Mouse (Mus musculus) ES-Bruce4 (cell line): ENCODE data around the gene Olfr1098. TPM values are rescaled to one million over a fixed set of nuclear protein-coding genes. Genes with fewer than 3 reads are reported as not detected.

Experiments used
- H3K27ac ChIP-seq: 2 replicates; pipeline ENCODE4 v1.5.1; 2012; ENCODE audit warnings: low read length, inconsistent platforms; ENCODE audit not compliant: insufficient read depth
- H3K27me3 ChIP-seq: 2 replicates; pipeline ENCODE4 v1.6.1; 2012; ENCODE audit warnings: mild to moderate bottlenecking, low read length, inconsistent platforms; ENCODE audit not compliant: control insufficient read depth, poor library complexity, insufficient read depth, severe bottlenecking
- H3K36me3 ChIP-seq: 2 replicates; pipeline ENCODE4 v1.6.1; 2012; ENCODE audit warnings: inconsistent platforms, mild to moderate bottlenecking, low read length, moderate library complexity; ENCODE audit not compliant: control insufficient read depth, poor library complexity, insufficient read depth, severe bottlenecking
- H3K4me1 ChIP-seq: one replicate; pipeline ENCODE4 v1.8.1; 2011; ENCODE audit warnings: low read length; ENCODE audit not compliant: control insufficient read depth, insufficient read depth
- H3K4me3 ChIP-seq: 2 replicates; pipeline ENCODE4 v1.5.1; 2011; ENCODE audit warnings: low read depth, mild to moderate bottlenecking, low read length
- H3K9ac ChIP-seq: 2 replicates; pipeline ENCODE4 v1.6.1; 2012; ENCODE audit warnings: low read depth, mild to moderate bottlenecking, inconsistent platforms; ENCODE audit not compliant: poor library complexity, severe bottlenecking
- H3K9me3 ChIP-seq: replicated peaks from 2 replicates; pipeline ENCODE4 v1.6.1; 2012; ENCODE audit warnings: mild to moderate bottlenecking, low read length, inconsistent platforms; ENCODE audit not compliant: control insufficient read depth, poor library complexity, insufficient read depth, severe bottlenecking
- CTCF ChIP-seq: IDR thresholded peaks from one replicate; pipeline ENCODE4 v1.8.1; 2011; ENCODE audit warnings: low read depth, low read length
- EP300 ChIP-seq: IDR thresholded peaks from 2 replicates; pipeline ENCODE4 v1.6.1; 2011; ENCODE audit warnings: low read depth, low read length; ENCODE audit not compliant: insufficient read depth
- POLR2A ChIP-seq: IDR thresholded peaks from one replicate; pipeline ENCODE4 v1.8.1; 2011; ENCODE audit warnings: low read length; ENCODE audit not compliant: insufficient read depth
- polyA plus RNA-seq: library from polyadenylated mRNA; stranded (reverse); fragments of >200 nt; gene quantifications from 2 replicates; pipeline ENCODE4 v1.2.4, GENCODE M21; 2011; ENCODE audit warnings: low read depth; ENCODE audit not compliant: missing spikeins, insufficient read depth, insufficient read length

The Olfr1098 gene
- polyA plus RNA-seq: not detected in 2 replicates

GRCm38 (mm10) chr2:86924445-86924844 lies at the start of gene Olfr1098:
Gene Olfr1098 (minus strand): TSS chr2:86924545.
- no peaks in the 10 kb centered on the region for H3K9me3 ChIP-seq
- H3K27me3 ChIP-seq: no peaks in the 10 kb centered on the region

DNA sequence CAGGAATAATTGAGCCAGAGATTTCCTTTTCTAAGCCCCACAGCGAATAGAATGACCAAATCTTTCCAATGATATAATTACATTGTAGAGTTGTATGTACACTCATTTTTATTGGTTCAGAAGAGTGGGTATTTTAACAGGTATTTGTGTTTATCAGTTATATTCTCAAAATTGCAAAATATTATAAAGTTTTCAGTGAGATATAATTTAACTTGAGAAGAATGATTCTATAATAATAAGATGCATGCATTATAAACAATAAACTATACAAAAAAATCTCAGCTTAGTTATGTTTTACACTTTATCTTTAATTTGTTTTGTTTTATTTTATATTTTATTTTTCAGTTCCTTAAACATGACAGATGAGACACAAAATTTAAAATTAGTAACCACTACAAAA lies 36.2 kb upstream of the Olfr1098 start, which contains the start of gene Olfr1099:
Gene Olfr1099, minus strand, starts transcription at position 101 of the 400 bp plus-strand sequence.
- no peaks in the 10 kb centered on the region for H3K36me3 ChIP-seq
- no peak for TF ChIP-seq EP300
- TF ChIP-seq CTCF: no peak
- TF ChIP-seq POLR2A: no peak
- H3K9ac ChIP-seq: no peak within 1 kb of the TSS

More at GRCm38 (mm10) chr2:86924445-86924844, at the start of gene Olfr1098:
- H3K4me3 ChIP-seq: no peak within 1 kb of the TSS
- no peak within 1 kb of the TSS for H3K27ac ChIP-seq
- H3K36me3 ChIP-seq: no peaks in the 10 kb centered on the region
- no peak for TF ChIP-seq CTCF
- TF ChIP-seq POLR2A: no peak
- no peak for TF ChIP-seq EP300
- no peak within 1 kb of the TSS for H3K9ac ChIP-seq
- H3K4me1 ChIP-seq: no peaks in the 10 kb centered on the region

DNA sequence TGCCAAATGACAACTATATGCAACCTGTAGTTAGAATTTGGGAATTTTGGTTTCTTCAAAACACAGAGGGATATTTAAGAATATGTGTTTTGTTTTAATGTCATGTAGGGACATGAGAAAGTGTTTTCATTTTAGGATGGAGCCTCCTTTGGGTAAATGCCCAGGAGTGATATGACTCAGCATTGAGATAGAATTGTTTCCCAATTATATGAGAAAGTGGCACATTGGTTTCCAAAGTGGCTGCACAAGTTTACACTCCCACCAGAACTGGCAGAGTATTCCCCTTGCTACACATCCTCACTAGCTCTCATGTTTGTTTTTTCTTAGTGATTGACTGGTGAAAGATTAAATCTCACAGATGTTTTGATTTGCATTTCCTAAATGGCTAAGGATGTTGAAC lies 2.2 kb upstream of the Olfr1098 start:
- Histone ChIP-seq H3K27ac (no peak overlapping the region), H3K9me3 (no peaks in the 10 kb centered on the region), H3K36me3 (no peaks in the 10 kb centered on the region), H3K9ac (no peak overlapping the region), H3K27me3 (no peaks in the 10 kb centered on the region), H3K4me1 (no peaks in the 10 kb centered on the region), H3K4me3 (no peak overlapping the region)
- no peak for TF ChIP-seq CTCF
- TF ChIP-seq EP300: no peak
- TF ChIP-seq POLR2A: no peak

More for the DNA sequence above, 36.2 kb upstream of the Olfr1098 start, which contains the start of gene Olfr1099:
- Histone ChIP-seq H3K4me3 (no peak within 1 kb of the TSS), H3K27ac (no peak within 1 kb of the TSS), H3K4me1 (no peaks in the 10 kb centered on the region), H3K9me3 (no peaks in the 10 kb centered on the region), H3K27me3 (no peaks in the 10 kb centered on the region)

DNA sequence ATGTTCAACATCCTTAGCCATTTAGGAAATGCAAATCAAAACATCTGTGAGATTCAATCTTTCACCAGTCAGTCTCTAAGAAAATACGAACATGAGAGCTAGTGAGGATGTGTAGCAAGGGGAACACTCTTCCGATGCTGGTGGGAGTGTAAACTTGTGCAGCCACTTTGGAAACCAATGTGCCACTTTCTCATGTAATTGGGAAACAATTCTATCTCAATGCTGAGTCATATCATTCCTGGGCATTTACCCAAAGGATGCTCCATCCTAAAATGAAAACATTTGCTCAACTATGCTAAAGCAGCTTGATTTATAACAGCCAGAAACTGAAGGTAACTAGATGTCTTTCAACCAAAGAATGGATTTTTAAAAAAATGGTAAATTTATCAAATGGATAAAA lies 18.7 kb downstream of the Olfr1098 start:
- H3K27ac ChIP-seq: no peak overlapping the region
- H3K9me3 ChIP-seq: no peaks in the 10 kb centered on the region
- no peak overlapping the region for H3K9ac ChIP-seq
- H3K4me1 ChIP-seq: no peaks in the 10 kb centered on the region
- TF ChIP-seq POLR2A (no peak), EP300 (no peak), CTCF (no peak)
- no peak overlapping the region for H3K4me3 ChIP-seq
- H3K27me3 ChIP-seq: no peaks in the 10 kb centered on the region
- H3K36me3 ChIP-seq: no peaks in the 10 kb centered on the region

- H3K9ac ChIP-seq: no peak within 1 kb of the TSS
- TF ChIP-seq POLR2A (no peak), EP300 (no peak), CTCF (no peak)
- no peak within 1 kb of the TSS for H3K4me3 ChIP-seq
- no peaks in the 10 kb centered on the region for H3K36me3 ChIP-seq
- no peaks in the 10 kb centered on the region for H3K4me1 ChIP-seq
- no peaks in the 10 kb centered on the region for H3K9me3 ChIP-seq
- no peak within 1 kb of the TSS for H3K27ac ChIP-seq
- H3K27me3 ChIP-seq: no peaks in the 10 kb centered on the region
Observed at GRCm38 (mm10) chr2:86892116-86892515, 32.2 kb downstream of the Olfr1098 start, which contains the start of gene Olfr1097. Gene Olfr1097 (minus strand): TSS chr2:86892216.

DNA sequence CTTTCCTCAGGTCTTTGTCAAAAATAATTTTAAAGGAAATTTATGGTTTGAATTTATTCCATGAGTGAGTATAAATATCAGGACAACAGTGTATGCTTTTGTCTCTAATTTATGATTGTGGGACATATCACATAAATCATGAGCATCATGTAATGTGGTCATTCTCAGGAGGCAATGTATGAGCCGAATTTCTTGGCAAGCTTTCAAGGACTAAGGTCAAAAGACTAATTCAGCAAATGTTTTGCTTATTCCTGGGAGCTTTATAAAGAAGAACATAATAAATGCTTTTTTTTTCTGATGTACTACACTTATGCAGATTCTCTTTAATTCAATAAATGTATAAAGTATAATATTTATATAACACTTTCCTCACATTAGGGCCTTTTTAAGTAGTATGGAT lies 49.6 kb downstream of the Olfr1098 start, which contains the start of gene Gm13723:
Gene Gm13723, minus strand, starts transcription at position 101 of the 400 bp plus-strand sequence.
- Histone ChIP-seq H3K4me3 (no peak within 1 kb of the TSS), H3K36me3 (no peaks in the 10 kb centered on the region), H3K4me1 (no peaks in the 10 kb centered on the region), H3K27ac (no peak within 1 kb of the TSS), H3K9ac (no peak within 1 kb of the TSS), H3K9me3 (no peaks in the 10 kb centered on the region), H3K27me3 (no peaks in the 10 kb centered on the region)
- TF ChIP-seq EP300 (no peak), POLR2A (no peak), CTCF (no peak)

Other genes with a start within 250 kb of the Olfr1098 start
- not detected in 2 replicates for gene Olfr1086, start 244.5 kb downstream of the Olfr1098 start, polyA plus RNA-seq
- gene Olfr1087, start 226.2 kb downstream of the Olfr1098 start, polyA plus RNA-seq: not detected in 2 replicates
- not detected in 2 replicates for gene Olfr1089, start 190.8 kb downstream of the Olfr1098 start, polyA plus RNA-seq
- not detected in 2 replicates for gene Olfr1090, start 165.6 kb downstream of the Olfr1098 start, polyA plus RNA-seq
- not detected in 2 replicates for gene Olfr1093, start 142.1 kb downstream of the Olfr1098 start, polyA plus RNA-seq
- not detected in 2 replicates for gene Olfr141, start 114.5 kb downstream of the Olfr1098 start, polyA plus RNA-seq
- not detected in 2 replicates for gene Olfr1094, start 99.9 kb downstream of the Olfr1098 start, polyA plus RNA-seq
- gene Olfr1095, start 72.8 kb downstream of the Olfr1098 start, polyA plus RNA-seq: not detected in 2 replicates
- not detected in 2 replicates for gene Gm13723, start 49.7 kb downstream of the Olfr1098 start, polyA plus RNA-seq
- gene Olfr1097, start 32.3 kb downstream of the Olfr1098 start, polyA plus RNA-seq: not detected in 2 replicates
- gene Olfr1099, start 36.1 kb upstream of the Olfr1098 start, polyA plus RNA-seq: not detected in 2 replicates
- not detected in 2 replicates for gene Olfr1100, start 55.4 kb upstream of the Olfr1098 start, polyA plus RNA-seq
- not detected in 2 replicates for gene Olfr1101, start 66.7 kb upstream of the Olfr1098 start, polyA plus RNA-seq
- gene Olfr1102, start 73.9 kb upstream of the Olfr1098 start, polyA plus RNA-seq: not detected in 2 replicates
- not detected in 2 replicates for gene Olfr1104, start 102.5 kb upstream of the Olfr1098 start, polyA plus RNA-seq
- gene Olfr1105, start 112.0 kb upstream of the Olfr1098 start, polyA plus RNA-seq: not detected in 2 replicates
- gene Olfr1106, start 127.7 kb upstream of the Olfr1098 start, polyA plus RNA-seq: not detected in 2 replicates
- gene Olfr1107, start 151.3 kb upstream of the Olfr1098 start, polyA plus RNA-seq: not detected in 2 replicates
- gene Olfr1109, start 171.5 kb upstream of the Olfr1098 start, polyA plus RNA-seq: not detected in 2 replicates
- not detected in 2 replicates for gene Olfr259, start 190.0 kb upstream of the Olfr1098 start, polyA plus RNA-seq
- gene Olfr1110, start 215.8 kb upstream of the Olfr1098 start, polyA plus RNA-seq: not detected in 2 replicates
- not detected in 2 replicates for gene Olfr1111, start 228.1 kb upstream of the Olfr1098 start, polyA plus RNA-seq